Mouse (Mus musculus) hindbrain, embryonic 15.5 days (tissue): ENCODE data around the gene Aldh5a1. TPM values are rescaled to one million over a fixed set of nuclear protein-coding genes. Genes with fewer than 3 reads are reported as not detected.
"Not testable (repeated sequence)": the region's sequence is repeated elsewhere in the genome, so short reads cannot be mapped to it uniquely, and the experiment has no call there.

Experiments
- ATAC-seq: fragments of 200-750 bp; cut with Nextera tagmentation; 2 replicates; pipeline ENCODE4 v1.8.0; 2017; ENCODE audit warnings: low read depth, moderate number of reproducible peaks, moderate TSS enrichment; ENCODE audit not compliant: low FRiP score
- H3K27ac ChIP-seq: fragments of 300-500 bp; sonication (generic); replicated peaks from 2 replicates; pipeline ENCODE4 v1.5.1; 2015; ENCODE audit warnings: mild to moderate bottlenecking, inconsistent platforms
- H3K27me3 ChIP-seq: fragments of 300-500 bp; sonication (generic); 2 replicates; pipeline ENCODE4 v1.6.1; 2015; ENCODE audit warnings: control low read depth, inconsistent platforms
- H3K36me3 ChIP-seq: fragments of 300-500 bp; sonication (generic); 2 replicates; pipeline ENCODE4 v1.6.1; 2015; ENCODE audit warnings: control low read depth, inconsistent platforms
- H3K4me1 ChIP-seq: fragments of 300-500 bp; sonication (generic); replicated peaks from 2 replicates; pipeline ENCODE4 v1.6.1; 2015; ENCODE audit warnings: control low read depth, inconsistent platforms
- H3K4me2 ChIP-seq: fragments of 300-500 bp; sonication (generic); 2 replicates; pipeline ENCODE4 v1.6.1; 2015; ENCODE audit warnings: moderate library complexity, mild to moderate bottlenecking, inconsistent platforms
- H3K4me3 ChIP-seq: fragments of 300-500 bp; sonication (generic); 2 replicates; pipeline ENCODE4 v1.5.1; 2015; ENCODE audit warnings: mild to moderate bottlenecking, inconsistent platforms
- H3K9ac ChIP-seq: fragments of 300-500 bp; sonication (generic); 2 replicates; pipeline ENCODE4 v1.6.1; 2015; ENCODE audit warnings: inconsistent platforms
- H3K9me3 ChIP-seq: fragments of 300-500 bp; sonication (generic); 2 replicates; pipeline ENCODE4 v1.6.1; 2016; ENCODE audit warnings: control low read depth, inconsistent platforms
- WGBS: fragments of 180-500 bp; shearing (Covaris S2); methylation state at CpG from one replicate; pipeline ENCODE4 v1.1.7; 2015; 5-methylcytosine and 5-hydroxymethylcytosine counted together
- polyA plus RNA-seq: library from polyadenylated mRNA; unstranded; fragments of >200 nt; fragmentation: Nextera tagmentation; extraction: Ambion mirVana; gene quantifications from 2 replicates; pipeline ENCODE4 v1.2.1, GENCODE M21; 2015

Aldh5a1 gene
- polyA plus RNA-seq, result 13.8 and 13.9 TPM in 2 replicates

- H3K9me3 ChIP-seq, result no peaks in the 10 kb centered on the region
These were observed at the start of gene Aldh5a1 for GRCm38 (mm10) chr13:24937108-24937838. TSS of gene Aldh5a1 (minus strand) at chr13:24937661.

DNA sequence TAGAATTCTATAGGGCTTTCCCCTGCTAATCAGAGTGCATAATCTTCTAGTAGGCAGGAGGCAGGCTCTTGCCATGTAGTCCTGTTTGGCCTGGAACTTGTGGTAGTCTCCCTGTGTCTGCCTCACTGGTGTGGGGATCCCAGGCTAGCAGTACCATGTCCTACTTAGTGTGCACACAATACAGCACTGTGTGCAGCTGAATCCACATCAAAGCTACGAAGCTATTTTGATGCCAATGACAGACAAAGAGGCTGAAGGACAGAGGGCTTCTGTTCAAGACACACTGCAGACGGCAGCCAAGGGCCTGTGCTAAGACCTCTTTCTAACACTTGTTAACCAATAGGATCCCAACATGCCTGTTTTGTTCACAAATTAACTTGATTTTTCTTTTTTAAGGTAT, 48.0 kb upstream of the Aldh5a1 start:
- no peaks in the 10 kb centered on the region for H3K9me3 ChIP-seq
- no peak overlapping the region for H3K4me2 ChIP-seq
- no peaks in the 10 kb centered on the region; the same call in 1 of the 2 replicates for H3K4me1 ChIP-seq
- H3K36me3 ChIP-seq, result 0 out of 2 replicates have a peak, but pooled peaks cover 3% of the 10 kb centered on the region
- H3K27me3 ChIP-seq, result no peaks in the 10 kb centered on the region
- no peak overlapping the region for H3K9ac ChIP-seq
- 54% methylated on average over 2 of the region's 2 CpGs for WGBS
- ATAC-seq, result 0 out of 2 replicates have a peak, but pooled peaks have one; percentile 27
- H3K4me3 ChIP-seq, result no peak overlapping the region
- H3K27ac ChIP-seq, result peak overlapping the region; percentile 12; the same call in 1 of the 2 replicates

More at GRCm38 (mm10) chr13:24937108-24937838, at the start of gene Aldh5a1:
- H3K4me1 ChIP-seq, result peaks cover 32% of the 10 kb centered on the region
- peak within 1 kb of the TSS; percentile 57 for H3K4me2 ChIP-seq
- under 1% methylated on average over 72 of the region's 75 CpGs for WGBS
- peak; percentile 87 for ATAC-seq
- H3K9ac ChIP-seq, result peak within 1 kb of the TSS; percentile 88
- H3K27ac ChIP-seq, result peak within 1 kb of the TSS; percentile 89
- H3K27me3 ChIP-seq, result no peaks in the 10 kb centered on the region
- H3K4me3 ChIP-seq, result peak within 1 kb of the TSS; percentile 86
- H3K36me3 ChIP-seq, result no peaks in the 10 kb centered on the region

DNA sequence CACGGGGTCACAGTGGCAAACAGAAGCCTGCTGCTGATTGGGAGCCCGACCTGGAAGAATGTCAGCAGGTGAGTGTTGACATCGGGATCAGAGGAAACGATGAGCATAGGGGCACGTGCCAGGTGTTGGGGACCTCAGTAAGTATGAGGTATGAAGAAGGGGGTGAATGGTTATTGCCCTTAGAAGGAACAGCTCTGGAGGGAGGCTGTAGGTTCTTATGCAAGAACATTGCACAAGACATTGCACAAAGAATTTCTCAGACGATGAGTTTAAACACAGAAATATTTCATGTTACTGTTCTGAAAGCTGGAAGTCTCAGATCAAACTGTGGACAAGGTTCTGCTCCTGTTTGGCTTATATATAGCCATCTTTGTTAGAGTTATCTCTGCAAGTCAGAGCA, 43.6 kb upstream of the Aldh5a1 start:
- Histone ChIP-seq H3K9ac (no peak overlapping the region), H3K4me3 (no peak overlapping the region), H3K36me3 (0 out of 2 replicates have a peak, but pooled peaks cover 3% of the 10 kb centered on the region), H3K4me2 (no peak overlapping the region), H3K27ac (no peak overlapping the region), H3K9me3 (no peaks in the 10 kb centered on the region), H3K27me3 (no peaks in the 10 kb centered on the region), H3K4me1 (no peaks in the 10 kb centered on the region)
- ATAC-seq, result no peak
- 94% methylated on average over 6 of the region's 6 CpGs for WGBS

DNA sequence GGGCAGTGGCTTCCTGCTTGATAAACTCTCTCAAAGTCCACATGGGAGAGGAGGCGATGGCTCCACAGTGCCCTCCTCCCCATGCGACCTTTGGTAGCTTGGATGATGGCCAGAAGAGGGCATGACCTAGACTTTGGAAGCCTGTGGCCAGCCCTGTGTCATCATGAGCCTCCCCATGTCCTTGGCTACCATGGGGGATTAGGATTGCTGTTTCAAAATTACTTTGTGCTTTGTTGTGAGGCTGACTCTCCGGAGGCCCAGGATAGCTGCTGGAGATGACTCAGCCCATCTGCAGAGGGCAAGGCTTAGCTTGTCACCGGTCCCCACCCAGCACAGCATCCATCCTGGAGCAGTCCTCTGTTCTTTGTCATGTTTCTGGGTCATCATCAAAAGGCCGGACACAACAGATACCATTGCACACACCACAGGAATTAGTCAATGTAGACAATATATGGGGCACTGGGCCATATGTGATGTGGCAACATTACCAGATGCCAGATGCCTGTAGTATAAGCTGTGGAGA, 40.4 kb upstream of the Aldh5a1 start:
- no peak overlapping the region for H3K9ac ChIP-seq
- no peak for ATAC-seq
- H3K36me3 ChIP-seq, result no peaks in the 10 kb centered on the region
- no peaks in the 10 kb centered on the region for H3K27me3 ChIP-seq
- no peaks in the 10 kb centered on the region for H3K9me3 ChIP-seq
- WGBS, result 84% methylated on average over 5 of the region's 5 CpGs
- H3K4me1 ChIP-seq, result no peaks in the 10 kb centered on the region
- no peak overlapping the region for H3K4me3 ChIP-seq
- no peak overlapping the region for H3K4me2 ChIP-seq
- no peak overlapping the region for H3K27ac ChIP-seq

DNA sequence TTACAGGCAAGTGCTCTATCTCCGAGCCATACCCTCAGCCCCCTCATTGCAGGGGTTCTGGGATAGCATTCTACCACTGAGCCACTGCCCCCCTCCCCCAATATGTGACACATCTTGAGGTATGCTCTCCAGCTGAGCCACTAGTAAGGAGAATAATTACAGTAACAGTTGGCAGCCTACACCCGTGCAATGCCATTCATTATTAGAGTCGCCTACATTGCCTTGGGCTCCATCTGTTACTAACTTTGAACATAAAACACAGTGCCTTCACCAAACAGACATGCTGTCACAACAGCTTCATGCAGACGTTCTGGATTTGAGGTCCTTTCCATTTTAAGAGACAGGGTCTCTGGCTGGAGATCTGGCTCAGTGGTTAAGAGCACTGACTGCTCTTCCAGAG, 38.9 kb upstream of the Aldh5a1 start:
- Histone ChIP-seq H3K4me3 (no peak overlapping the region), H3K27ac (no peak overlapping the region), H3K27me3 (no peaks in the 10 kb centered on the region), H3K36me3 (no peaks in the 10 kb centered on the region), H3K9me3 (no peaks in the 10 kb centered on the region), H3K4me1 (no peaks in the 10 kb centered on the region), H3K4me2 (no peak overlapping the region), H3K9ac (no peak overlapping the region)
- 44% methylated on average over 4 of the region's 4 CpGs for WGBS
- ATAC-seq, result 0 out of 2 replicates have a peak, but pooled peaks have one; percentile 54

- H3K36me3 ChIP-seq, result not testable (repeated sequence)
- WGBS, result 92% methylated on average over 3 of the region's 3 CpGs
These were observed 34.3 kb upstream of the Aldh5a1 start for GRCm38 (mm10) chr13:24971776-24972175.

GRCm38 (mm10) chr13:24965846-24966201, 28.4 kb upstream of the Aldh5a1 start:
- Histone ChIP-seq H3K36me3 (no peaks in the 10 kb centered on the region), H3K4me2 (peak overlapping the region; percentile 55), H3K27me3 (no peaks in the 10 kb centered on the region), H3K4me1 (peaks cover 6% of the 10 kb centered on the region; the same call in 1 of the 2 replicates), H3K4me3 (peak overlapping the region; percentile 29), H3K9me3 (no peaks in the 10 kb centered on the region), H3K27ac (0 out of 2 replicates have a peak overlapping the region, but pooled peaks have one; percentile 46), H3K9ac (peak overlapping the region; percentile 15)
- peak; percentile 59; the same call in 1 of the 2 replicates for ATAC-seq
- WGBS, result 44% methylated on average over 5 of the region's 5 CpGs

More at GRCm38 (mm10) chr13:24971776-24972175, 34.3 kb upstream of the Aldh5a1 start:
- not testable (repeated sequence) for H3K9ac ChIP-seq, H3K4me2 ChIP-seq, H3K4me1 ChIP-seq, H3K9me3 ChIP-seq, H3K4me3 ChIP-seq, ATAC-seq, H3K27me3 ChIP-seq, H3K27ac ChIP-seq

DNA sequence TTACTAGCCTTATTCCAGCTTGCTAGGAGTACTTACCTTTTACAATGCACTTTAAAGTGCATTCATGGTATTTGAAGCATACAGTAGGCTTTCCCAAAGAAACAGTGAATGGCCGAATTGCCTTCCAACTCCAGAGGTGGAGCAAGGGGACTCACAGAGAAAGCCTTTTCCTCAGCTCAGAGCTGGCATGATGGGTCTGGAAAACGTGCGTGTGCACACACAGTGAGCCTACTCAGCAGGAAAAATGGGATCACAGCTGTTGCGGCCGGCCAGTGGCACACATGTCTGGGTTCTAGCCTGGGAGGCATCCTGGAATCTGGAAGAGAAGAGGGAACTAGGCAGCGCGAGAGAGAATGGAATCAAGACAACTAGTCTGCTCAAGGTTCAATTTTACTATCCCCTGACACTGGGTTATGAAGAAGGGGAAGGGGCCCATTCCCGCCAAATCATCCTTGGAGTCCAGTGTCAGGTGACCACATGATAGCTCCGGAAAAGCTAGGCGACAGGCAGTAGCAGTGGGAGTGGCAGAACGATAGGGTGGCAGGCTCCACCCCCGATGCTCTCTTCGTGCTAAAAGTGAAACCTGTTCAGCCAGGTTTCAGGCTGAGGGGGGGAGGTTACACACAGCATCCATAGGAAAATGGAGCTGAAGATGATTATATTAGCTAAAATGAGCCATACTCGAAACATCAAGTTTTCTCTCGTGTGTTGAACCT, 27.8 kb upstream of the Aldh5a1 start:
- Histone ChIP-seq H3K4me1 (peaks cover 6% of the 10 kb centered on the region; the same call in 1 of the 2 replicates), H3K9ac (peak overlapping the region; percentile 15), H3K4me2 (peak overlapping the region; percentile 55), H3K36me3 (no peaks in the 10 kb centered on the region), H3K4me3 (peak overlapping the region; percentile 29), H3K27me3 (no peaks in the 10 kb centered on the region), H3K27ac (0 out of 2 replicates have a peak overlapping the region, but pooled peaks have one; percentile 46), H3K9me3 (no peaks in the 10 kb centered on the region)
- peak; percentile 60; the same call in 1 of the 2 replicates for ATAC-seq
- WGBS, result 27% methylated on average over 15 of the region's 15 CpGs

DNA sequence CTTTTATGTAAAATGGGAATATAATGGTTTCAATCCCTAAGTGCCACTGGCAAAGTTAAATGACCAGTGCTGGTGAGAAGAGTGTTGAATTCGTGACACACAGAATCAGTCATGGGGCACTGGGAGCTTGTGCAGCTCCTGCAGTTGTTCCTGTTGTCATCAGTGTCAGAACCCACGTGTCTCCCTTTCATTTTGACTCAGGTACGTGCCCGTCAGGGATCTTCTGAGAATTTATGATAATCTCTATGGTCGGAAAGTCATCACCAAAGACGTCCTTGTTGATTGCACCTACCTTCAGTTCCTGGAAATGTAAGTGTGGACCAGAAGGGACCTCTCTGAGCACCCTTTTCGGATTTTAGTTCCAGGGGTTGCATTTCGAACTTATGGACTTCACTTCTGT, 24.7 kb upstream of the Aldh5a1 start:
- no peak for ATAC-seq
- Histone ChIP-seq H3K4me1 (peaks cover 6% of the 10 kb centered on the region; the same call in 1 of the 2 replicates), H3K27me3 (no peaks in the 10 kb centered on the region), H3K27ac (no peak overlapping the region), H3K4me2 (no peak overlapping the region), H3K9me3 (no peaks in the 10 kb centered on the region), H3K9ac (no peak overlapping the region), H3K36me3 (no peaks in the 10 kb centered on the region), H3K4me3 (no peak overlapping the region)
- 87% methylated on average over 8 of the region's 8 CpGs for WGBS

- H3K4me1 ChIP-seq, result peaks cover under 1% of the 10 kb centered on the region; the same call in 1 of the 2 replicates
- H3K4me3 ChIP-seq, result no peak overlapping the region
- H3K4me2 ChIP-seq, result no peak overlapping the region
- no peaks in the 10 kb centered on the region for H3K36me3 ChIP-seq
- ATAC-seq, result no peak
- H3K27me3 ChIP-seq, result no peaks in the 10 kb centered on the region
- WGBS, result 77% methylated on average over 3 of the region's 3 CpGs
- H3K9ac ChIP-seq, result no peak overlapping the region
- no peak overlapping the region for H3K27ac ChIP-seq
- no peaks in the 10 kb centered on the region for H3K9me3 ChIP-seq
These were observed 22.6 kb upstream of the Aldh5a1 start for GRCm38 (mm10) chr13:24960084-24960483.

GRCm38 (mm10) chr13:24958671-24959070, 21.2 kb upstream of the Aldh5a1 start:
- no peaks in the 10 kb centered on the region for H3K9me3 ChIP-seq
- WGBS, result 94% methylated on average over 11 of the region's 11 CpGs

DNA sequence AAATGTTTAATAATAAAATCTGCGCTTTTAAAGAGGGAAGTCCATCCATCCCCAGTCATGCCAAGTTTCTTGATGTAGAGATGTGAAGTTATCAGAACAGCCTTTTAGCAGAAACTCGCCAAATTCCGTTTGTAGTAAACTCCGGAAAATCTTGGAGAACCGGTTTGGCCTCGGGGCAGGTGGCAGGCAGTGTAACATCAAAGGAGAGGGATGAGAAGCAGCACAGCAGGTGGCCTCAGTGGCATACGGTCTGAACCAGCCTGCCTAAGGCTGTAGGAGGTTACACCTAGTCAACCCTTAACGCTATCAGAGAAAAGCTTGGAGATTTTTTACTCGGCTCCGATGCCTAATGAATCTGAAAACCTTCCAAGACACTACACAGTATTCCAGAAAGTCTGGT, 18.0 kb upstream of the Aldh5a1 start:
- ATAC-seq, result no peak
- Histone ChIP-seq H3K4me3 (no peak overlapping the region), H3K9ac (no peak overlapping the region), H3K27ac (no peak overlapping the region), H3K27me3 (no peaks in the 10 kb centered on the region), H3K4me2 (no peak overlapping the region), H3K4me1 (no peaks in the 10 kb centered on the region), H3K9me3 (no peaks in the 10 kb centered on the region), H3K36me3 (no peaks in the 10 kb centered on the region)
- WGBS, result 23% methylated on average over 10 of the region's 10 CpGs

More at GRCm38 (mm10) chr13:24958671-24959070, 21.2 kb upstream of the Aldh5a1 start:
- no peaks in the 10 kb centered on the region for H3K36me3 ChIP-seq
- H3K4me2 ChIP-seq, result no peak overlapping the region
- no peak overlapping the region for H3K27ac ChIP-seq
- no peak overlapping the region for H3K9ac ChIP-seq
- no peaks in the 10 kb centered on the region for H3K4me1 ChIP-seq
- no peak overlapping the region for H3K4me3 ChIP-seq
- no peak for ATAC-seq
- no peaks in the 10 kb centered on the region for H3K27me3 ChIP-seq
